Mouse (Mus musculus) stomach, embryonic 16.5 days (tissue): ENCODE measurements around the gene Rbm45. TPM values are rescaled to one million over a fixed set of nuclear protein-coding genes. Genes with fewer than 3 reads are reported as not detected.

Experiments used
- ATAC-seq: fragments of 200-750 bp; cut with Nextera tagmentation; 2 replicates; pipeline ENCODE4 v1.8.0; 2017; ENCODE audit warnings: moderate number of reproducible peaks, moderate TSS enrichment; ENCODE audit not compliant: insufficient read depth, low FRiP score
- H3K27ac ChIP-seq: fragments of 300-500 bp; sonication (generic); 2 replicates; pipeline ENCODE4 v1.5.1; 2014; ENCODE audit warnings: low read length
- H3K27me3 ChIP-seq: fragments of 300-500 bp; sonication (generic); 2 replicates; pipeline ENCODE4 v1.6.1; 2014; ENCODE audit warnings: low read length, control low read depth, mixed read lengths; ENCODE audit not compliant: control insufficient read depth, insufficient read depth
- H3K36me3 ChIP-seq: fragments of 300-500 bp; sonication (generic); 2 replicates; pipeline ENCODE4 v1.6.1; 2014; ENCODE audit warnings: low read length; ENCODE audit not compliant: control insufficient read depth, insufficient read depth
- H3K4me1 ChIP-seq: fragments of 300-500 bp; sonication (generic); 2 replicates; pipeline ENCODE4 v1.6.1; 2014; ENCODE audit warnings: low read length, control low read depth, mixed read lengths; ENCODE audit not compliant: control insufficient read depth, insufficient read depth
- H3K4me2 ChIP-seq: fragments of 300-500 bp; sonication (generic); 2 replicates; pipeline ENCODE4 v1.6.1; 2014; ENCODE audit warnings: low read depth, low read length, mixed read lengths
- H3K4me3 ChIP-seq: fragments of 300-500 bp; sonication (generic); replicated peaks from 2 replicates; pipeline ENCODE4 v1.5.1; 2014; ENCODE audit warnings: mild to moderate bottlenecking, low read length
- H3K9ac ChIP-seq: fragments of 300-500 bp; sonication (generic); 2 replicates; pipeline ENCODE4 v1.6.1; 2014; ENCODE audit warnings: low read length
- H3K9me3 ChIP-seq: fragments of 300-500 bp; sonication (generic); replicated peaks from 2 replicates; pipeline ENCODE4 v1.6.1; 2016; ENCODE audit warnings: low read length, control low read depth; ENCODE audit not compliant: control insufficient read depth
- WGBS: fragments of 180-500 bp; shearing (Covaris S2); extraction: QIAGEN DNeasy Blood & Tissue Kit; methylation state at CpG from one replicate; pipeline ENCODE4 v1.1.7; 2014; 5-methylcytosine and 5-hydroxymethylcytosine counted together
- polyA plus RNA-seq: library from polyadenylated mRNA; unstranded; fragments of >200 nt; fragmentation: Nextera tagmentation; extraction: Ambion mirVana; gene quantifications from 2 replicates; pipeline ENCODE4 v1.2.1, GENCODE M21; 2015

The Rbm45 gene
- polyA plus RNA-seq, 1 experiment from 2014 or later: 11.6 TPM

GRCm38 (mm10) chr2:76370656-76370922, 805 bp downstream of the Rbm45 start:
- Histone ChIP-seq H3K27ac (no peak overlapping the region), H3K9me3 (no peaks in the 10 kb centered on the region), H3K9ac (peak overlapping the region; percentile 93), H3K36me3 (0 out of 2 replicates have a peak, but pooled peaks cover 4% of the 10 kb centered on the region), H3K4me2 (peak overlapping the region; percentile 97), H3K4me1 (peaks cover 5% of the 10 kb centered on the region; the same call in 1 of the 2 replicates), H3K4me3 (peak overlapping the region; percentile 95), H3K27me3 (no peaks in the 10 kb centered on the region)
- WGBS: 4% methylated on average over 7 of the region's 7 CpGs
- ATAC-seq: no peak

GRCm38 (mm10) chr2:76372244-76372643, 2.5 kb downstream of the Rbm45 start:
- Histone ChIP-seq H3K4me1 (peaks cover 5% of the 10 kb centered on the region; the same call in 1 of the 2 replicates), H3K9ac (no peak overlapping the region), H3K27ac (no peak overlapping the region), H3K4me2 (no peak overlapping the region), H3K36me3 (peaks cover 6% of the 10 kb centered on the region; the same call in 1 of the 2 replicates), H3K4me3 (no peak overlapping the region), H3K27me3 (no peaks in the 10 kb centered on the region), H3K9me3 (no peaks in the 10 kb centered on the region)
- ATAC-seq: no peak
- 80% methylated on average over 4 of the region's 4 CpGs for WGBS

- ATAC-seq: no peak
These were observed 4.9 kb downstream of the Rbm45 start for GRCm38 (mm10) chr2:76374544-76375206.

GRCm38 (mm10) chr2:76378646-76379045, 8.9 kb downstream of the Rbm45 start:
- ATAC-seq: no peak
- no peak overlapping the region for H3K4me3 ChIP-seq

More at GRCm38 (mm10) chr2:76374544-76375206, 4.9 kb downstream of the Rbm45 start:
- H3K4me1 ChIP-seq: peaks cover 5% of the 10 kb centered on the region; the same call in 1 of the 2 replicates
- peaks cover 13% of the 10 kb centered on the region; the same call in 1 of the 2 replicates for H3K36me3 ChIP-seq
- no peak overlapping the region for H3K4me2 ChIP-seq
- H3K27ac ChIP-seq: no peak overlapping the region
- H3K9me3 ChIP-seq: no peaks in the 10 kb centered on the region
- no peak overlapping the region for H3K9ac ChIP-seq
- no peak overlapping the region for H3K4me3 ChIP-seq
- H3K27me3 ChIP-seq: no peaks in the 10 kb centered on the region
- 89% methylated on average over 6 of the region's 6 CpGs for WGBS

GRCm38 (mm10) chr2:76386531-76386930, 16.7 kb downstream of the Rbm45 start:
- Histone ChIP-seq H3K27ac (no peak overlapping the region), H3K4me3 (no peak overlapping the region), H3K9ac (no peak overlapping the region), H3K27me3 (no peaks in the 10 kb centered on the region), H3K4me2 (no peak overlapping the region), H3K4me1 (no peaks in the 10 kb centered on the region), H3K9me3 (no peaks in the 10 kb centered on the region), H3K36me3 (peaks cover 6% of the 10 kb centered on the region; the same call in 1 of the 2 replicates)
- no peak for ATAC-seq

More at GRCm38 (mm10) chr2:76378646-76379045, 8.9 kb downstream of the Rbm45 start:
- H3K9me3 ChIP-seq: no peaks in the 10 kb centered on the region
- H3K4me1 ChIP-seq: no peaks in the 10 kb centered on the region
- no peak overlapping the region for H3K9ac ChIP-seq
- no peak overlapping the region for H3K4me2 ChIP-seq
- peaks cover 12% of the 10 kb centered on the region; the same call in 1 of the 2 replicates for H3K36me3 ChIP-seq
- no peak overlapping the region for H3K27ac ChIP-seq
- H3K27me3 ChIP-seq: no peaks in the 10 kb centered on the region
- 95% methylated on average over 19 of the region's 19 CpGs for WGBS

- Histone ChIP-seq H3K27ac (no peak overlapping the region), H3K9me3 (no peaks in the 10 kb centered on the region), H3K4me3 (no peak overlapping the region), H3K4me2 (no peak overlapping the region), H3K4me1 (no peaks in the 10 kb centered on the region), H3K9ac (no peak overlapping the region), H3K27me3 (no peaks in the 10 kb centered on the region), H3K36me3 (no peaks in the 10 kb centered on the region)
- no peak for ATAC-seq
These were observed 30.4 kb downstream of the Rbm45 start for GRCm38 (mm10) chr2:76400178-76400577.

GRCm38 (mm10) chr2:76405596-76406150, 35.9 kb downstream of the Rbm45 start:
- no peaks in the 10 kb centered on the region for H3K36me3 ChIP-seq
- peak overlapping the region; percentile 90 for H3K4me3 ChIP-seq
- H3K27ac ChIP-seq: peak overlapping the region; percentile 48
- no peaks in the 10 kb centered on the region for H3K27me3 ChIP-seq
- H3K4me2 ChIP-seq: peak overlapping the region; percentile 80
- peak; percentile 48; the same call in 1 of the 2 replicates for ATAC-seq
- no peaks in the 10 kb centered on the region for H3K4me1 ChIP-seq
- peak overlapping the region; percentile 89 for H3K9ac ChIP-seq
- H3K9me3 ChIP-seq: no peaks in the 10 kb centered on the region
- 3% methylated on average over 15 of the region's 15 CpGs for WGBS

- Histone ChIP-seq H3K4me2 (peak within 1 kb of the TSS; percentile 80), H3K4me3 (peak within 1 kb of the TSS; percentile 90), H3K27ac (peak within 1 kb of the TSS; percentile 64), H3K9me3 (no peaks in the 10 kb centered on the region), H3K9ac (peak within 1 kb of the TSS; percentile 89), H3K27me3 (no peaks in the 10 kb centered on the region), H3K36me3 (no peaks in the 10 kb centered on the region), H3K4me1 (no peaks in the 10 kb centered on the region)
- WGBS: under 1% methylated on average over 85 of the region's 89 CpGs
- peak; percentile 95 for ATAC-seq
These were observed 36.6 kb downstream of the Rbm45 start, which contains the start of gene Osbpl6 for GRCm38 (mm10) chr2:76406151-76406936. Gene Osbpl6, plus strand, starts transcription at chr2:76406508.

- Histone ChIP-seq H3K27ac (peak overlapping the region; percentile 64), H3K4me2 (peak overlapping the region; percentile 80), H3K27me3 (no peaks in the 10 kb centered on the region), H3K36me3 (no peaks in the 10 kb centered on the region), H3K9ac (peak overlapping the region; percentile 89), H3K4me3 (peak overlapping the region; percentile 90), H3K9me3 (no peaks in the 10 kb centered on the region), H3K4me1 (no peaks in the 10 kb centered on the region)
- under 1% methylated on average over 49 of the region's 49 CpGs for WGBS
- ATAC-seq: peak; percentile 48; the same call in 1 of the 2 replicates
These were observed 37.2 kb downstream of the Rbm45 start for GRCm38 (mm10) chr2:76406937-76407441.
